Mouse (Mus musculus) fat pad, adult 2 months (tissue): ENCODE data around the gene Szrd1.

ENCODE experiments used
- DNase-seq: peaks from one replicate; pipeline ENCODE4 v3.0.0-alpha.2; 2011; ENCODE audit warnings: low read depth, low spot score; ENCODE audit errors: extremely low read depth

Szrd1 gene

DNA sequence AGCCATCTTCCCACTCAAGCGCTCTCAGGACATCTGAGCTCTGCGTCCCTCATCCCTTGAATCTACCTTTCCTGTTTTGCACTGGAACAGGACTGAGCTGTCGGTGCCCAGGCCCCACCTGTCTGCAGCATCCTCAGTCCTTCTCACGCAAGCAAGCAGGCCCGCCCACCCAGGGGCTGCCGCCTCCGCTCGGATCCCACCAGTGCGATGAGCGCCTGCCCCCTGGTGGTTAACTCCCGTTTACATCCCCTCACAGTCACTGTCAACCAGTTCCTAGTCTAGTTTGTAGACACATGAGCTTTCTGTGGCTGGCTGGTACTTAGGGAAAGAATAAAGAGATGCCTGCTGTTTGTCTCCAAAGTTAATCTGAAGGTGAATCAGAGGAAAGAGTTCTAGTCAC lies 18.9 kb downstream of the Szrd1 start:
- no peak for DNase-seq

DNA sequence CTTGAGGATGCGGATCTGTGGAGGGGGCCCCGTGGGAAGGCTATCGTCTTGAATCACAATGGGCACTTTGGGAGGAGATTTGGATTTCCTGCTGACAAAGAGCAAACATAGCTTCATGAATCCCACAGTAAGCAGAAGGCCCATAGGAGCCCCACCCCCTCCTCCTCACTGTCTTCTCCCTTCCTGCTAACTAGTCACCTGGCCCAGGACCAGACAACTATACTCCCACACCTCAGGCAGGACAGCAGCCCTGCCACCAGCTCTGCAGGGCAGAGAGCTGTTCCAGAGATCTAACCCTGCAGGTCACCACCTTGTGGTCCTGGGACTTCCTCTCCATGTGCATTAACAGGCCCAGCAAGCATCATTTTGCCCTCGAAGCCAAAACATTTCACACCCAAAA lies 20.9 kb downstream of the Szrd1 start:
- DNase-seq: no peak

DNA sequence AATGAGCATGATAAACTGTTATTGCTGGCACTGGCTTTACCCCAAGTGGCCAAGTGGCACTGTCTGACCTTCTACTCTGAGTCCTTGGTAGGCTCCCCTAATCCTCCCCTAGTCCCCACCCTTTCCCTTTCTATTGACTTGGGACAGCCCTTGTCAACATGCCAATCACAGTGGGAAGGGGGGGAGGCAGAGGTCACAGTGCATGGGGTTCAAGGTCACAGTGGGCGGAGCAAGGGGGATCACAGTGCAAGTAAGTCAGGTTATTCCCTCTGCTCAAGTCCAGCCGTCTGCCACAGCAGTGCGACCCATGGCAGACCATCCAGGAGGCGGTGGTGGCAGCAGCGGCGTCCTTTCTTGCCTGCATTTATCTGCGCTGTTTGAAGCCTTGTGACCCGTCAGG lies 24.2 kb downstream of the Szrd1 start:
- DNase-seq: no peak

DNA sequence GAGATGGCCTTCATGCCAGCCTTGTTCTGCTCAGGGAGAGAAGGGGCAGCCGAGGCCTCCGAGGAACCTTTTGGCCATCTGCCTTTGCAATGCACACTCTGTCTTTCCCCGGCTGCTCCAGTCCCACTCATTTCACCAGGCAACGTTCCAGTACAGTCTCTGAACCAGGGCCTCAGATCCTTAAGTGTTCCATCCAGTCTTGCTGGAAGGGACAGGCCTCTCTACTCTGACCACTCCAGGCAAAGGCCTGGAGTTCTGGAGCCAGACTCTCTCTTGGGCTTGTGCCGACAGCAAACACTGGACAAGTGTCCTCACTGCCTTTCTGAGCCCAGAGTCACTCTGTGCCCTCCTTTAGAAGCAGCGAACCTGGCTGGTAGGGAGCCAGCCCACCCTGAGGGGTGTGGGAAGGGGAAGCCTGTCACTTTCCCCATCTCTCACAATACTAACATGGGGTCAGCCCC lies 25.0 kb downstream of the Szrd1 start:
- no peak for DNase-seq

DNA sequence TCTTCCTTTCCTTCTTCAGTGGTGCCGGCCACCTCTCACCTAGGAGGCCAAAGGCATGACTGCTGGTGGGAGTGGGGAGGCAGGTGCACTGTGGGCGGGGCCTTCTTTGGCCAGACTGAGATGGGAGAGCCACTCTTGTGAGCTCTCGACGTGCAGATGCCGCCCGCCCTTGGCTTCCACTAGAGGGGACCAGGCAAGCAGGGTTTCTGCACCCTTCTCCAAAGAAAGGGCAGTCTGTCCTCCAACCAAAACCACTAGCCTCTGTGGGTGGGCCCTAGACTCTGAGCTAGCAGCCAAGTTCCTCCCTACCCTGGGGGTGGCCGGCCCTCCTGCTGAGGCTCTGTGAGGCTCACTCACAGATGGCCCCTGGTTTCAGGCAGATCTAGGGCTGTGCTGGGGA lies 25.7 kb downstream of the Szrd1 start:
- DNase-seq: no peak

DNA sequence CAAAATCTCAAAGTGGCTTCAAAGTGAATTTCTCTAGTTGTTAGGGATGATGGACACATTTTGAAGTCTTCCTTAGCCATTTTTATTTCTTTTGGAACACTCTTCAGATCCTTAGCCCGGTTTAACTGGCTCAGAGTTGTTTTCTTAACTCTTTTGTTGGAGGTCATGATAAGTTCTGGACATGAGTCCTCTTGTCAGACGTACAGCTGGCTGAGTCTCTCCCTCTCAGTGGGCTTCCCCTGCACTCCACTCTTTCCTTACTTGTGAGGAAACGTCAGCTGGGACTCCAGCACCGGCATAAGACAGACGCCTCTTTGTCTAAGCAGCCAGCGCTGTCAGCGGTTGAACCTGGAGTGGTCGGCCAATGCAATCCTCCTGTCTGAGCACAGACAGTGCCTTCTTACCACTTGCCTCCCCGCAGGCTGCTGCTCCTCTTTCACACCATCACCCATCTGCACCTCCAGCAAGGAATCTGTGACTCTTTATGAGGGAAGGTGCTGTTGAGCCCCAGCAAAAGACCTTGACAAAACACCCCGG lies 31.3 kb downstream of the Szrd1 start:
- no peak for DNase-seq

DNA sequence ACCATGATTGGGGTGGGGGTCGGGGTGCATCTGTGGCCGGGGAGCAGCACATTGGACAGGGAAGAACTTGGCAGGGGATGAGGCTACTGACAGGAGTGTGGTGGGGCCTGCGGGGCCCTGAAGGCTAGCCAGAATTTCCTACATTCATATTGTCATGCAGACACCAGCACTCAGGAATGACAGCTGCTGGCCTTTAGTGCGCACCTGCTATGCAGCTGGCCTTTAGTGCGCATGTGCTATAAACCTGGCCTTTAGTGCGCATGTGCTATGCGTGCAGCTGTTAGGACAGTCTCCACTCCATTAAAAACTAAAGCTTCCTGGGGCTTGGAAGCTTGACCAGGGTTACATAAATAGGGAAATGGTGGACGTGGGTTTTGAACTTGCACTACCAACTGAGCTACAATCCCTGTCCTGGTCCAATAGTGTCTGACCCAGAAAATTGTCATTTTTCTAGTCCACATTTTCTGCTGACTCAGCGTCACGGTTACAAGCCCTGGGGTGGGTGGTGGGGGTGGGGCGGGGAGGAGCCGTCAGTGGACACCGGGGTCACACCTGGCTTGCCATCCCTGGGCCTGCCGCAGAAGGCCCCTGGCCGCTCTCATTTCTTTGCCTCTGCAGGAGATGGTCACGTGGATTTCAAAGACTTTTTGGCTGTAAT lies 32.9 kb downstream of the Szrd1 start:
- no peak for DNase-seq

DNA sequence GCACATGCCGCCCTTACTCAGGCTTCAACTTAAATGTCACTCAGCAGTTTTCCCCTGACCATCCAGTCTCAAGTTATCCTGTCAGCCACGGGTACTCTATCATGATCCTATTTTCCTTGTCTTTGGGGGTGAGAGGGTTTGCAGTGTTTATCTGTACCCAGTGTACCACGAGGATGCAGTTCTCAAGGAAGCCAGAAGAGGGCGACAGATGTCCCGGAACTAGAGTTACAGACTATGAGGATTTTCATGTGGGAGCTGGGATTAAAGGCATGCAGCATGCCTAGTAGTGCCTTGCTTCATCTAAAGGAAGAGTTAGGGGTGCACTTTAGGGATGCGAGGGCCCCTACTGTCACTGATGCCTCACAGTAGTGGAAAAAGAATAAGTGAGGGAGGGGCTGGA lies 37.7 kb downstream of the Szrd1 start:
- no peak for DNase-seq

DNA sequence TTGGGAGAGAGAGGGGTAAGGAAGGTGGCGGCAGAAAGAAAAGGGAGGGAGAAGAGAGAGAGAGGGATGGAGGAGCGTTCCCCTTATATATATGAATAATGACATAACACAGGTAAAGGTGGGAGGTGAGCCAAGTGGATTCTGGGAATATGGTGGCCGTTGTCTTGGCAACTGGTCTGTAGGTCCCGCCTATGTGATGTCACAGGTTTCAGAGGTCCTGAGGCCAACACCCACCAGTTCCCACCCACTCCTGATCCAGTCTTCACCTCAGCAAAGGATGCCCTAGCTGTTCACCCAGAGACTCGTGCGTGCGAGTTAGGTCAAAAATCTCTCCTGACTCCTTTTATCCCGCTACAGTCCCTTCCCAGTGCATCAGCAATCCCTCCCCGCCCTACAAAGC lies 38.3 kb downstream of the Szrd1 start:
- no peak for DNase-seq

DNA sequence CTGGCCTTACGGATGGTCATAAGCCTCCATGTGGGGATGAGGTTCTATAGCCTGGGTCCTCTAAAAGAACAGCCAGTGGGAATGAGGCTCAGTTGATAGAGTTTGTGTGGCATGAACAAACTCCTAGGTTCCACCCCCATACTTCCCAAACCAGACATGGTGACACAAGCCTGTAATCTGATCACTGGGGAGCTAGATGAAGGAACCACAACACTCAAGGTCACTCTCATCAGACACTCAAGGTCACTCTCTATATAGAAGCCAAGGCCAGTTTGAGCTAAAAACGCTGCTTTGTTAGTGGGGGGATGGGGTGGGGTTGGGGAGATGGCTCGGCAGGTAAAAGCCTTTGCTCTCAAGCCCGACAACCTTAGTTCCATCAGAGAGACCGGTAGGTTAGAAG lies 39.6 kb downstream of the Szrd1 start:
- DNase-seq: no peak

DNA sequence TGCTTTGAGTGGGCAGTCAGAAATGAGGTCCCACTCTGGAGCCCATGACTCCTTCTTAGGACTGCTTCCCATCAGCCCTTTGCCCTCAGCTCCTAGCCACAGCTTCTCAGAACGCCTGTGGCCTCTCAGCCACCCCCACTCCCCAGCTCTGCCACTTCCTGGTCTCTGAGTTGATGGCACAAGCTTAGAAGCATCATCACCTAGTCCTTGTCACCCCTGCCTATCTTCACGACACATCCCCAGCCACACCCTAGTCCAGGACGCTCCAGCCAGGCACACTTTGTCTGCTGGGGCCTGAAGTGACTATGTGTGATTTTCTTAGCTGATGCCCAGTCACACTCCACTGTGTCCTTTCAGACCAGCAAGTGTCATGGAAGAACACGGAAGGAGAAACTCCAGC lies 40.6 kb downstream of the Szrd1 start:
- DNase-seq: no peak

DNA sequence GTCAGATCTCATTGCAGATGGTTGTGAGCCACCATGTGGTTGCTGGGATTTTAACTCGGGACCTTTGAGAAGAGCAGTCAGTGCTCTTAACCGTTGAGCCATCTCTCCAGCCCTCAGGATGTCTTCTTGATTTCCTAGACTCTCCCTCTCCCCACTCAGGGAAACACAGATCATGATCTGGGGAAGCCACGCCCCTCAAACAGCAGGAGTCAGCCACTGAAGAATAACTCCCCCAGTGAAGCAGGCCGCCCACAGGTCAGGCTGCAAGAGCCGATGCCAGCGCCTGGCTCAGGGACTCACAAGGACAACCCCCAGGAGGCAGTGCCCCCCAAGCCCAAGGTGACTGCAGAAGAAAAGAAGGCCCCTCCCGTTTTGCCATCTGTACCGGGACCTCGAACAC lies 42.9 kb downstream of the Szrd1 start:
- DNase-seq: no peak

DNA sequence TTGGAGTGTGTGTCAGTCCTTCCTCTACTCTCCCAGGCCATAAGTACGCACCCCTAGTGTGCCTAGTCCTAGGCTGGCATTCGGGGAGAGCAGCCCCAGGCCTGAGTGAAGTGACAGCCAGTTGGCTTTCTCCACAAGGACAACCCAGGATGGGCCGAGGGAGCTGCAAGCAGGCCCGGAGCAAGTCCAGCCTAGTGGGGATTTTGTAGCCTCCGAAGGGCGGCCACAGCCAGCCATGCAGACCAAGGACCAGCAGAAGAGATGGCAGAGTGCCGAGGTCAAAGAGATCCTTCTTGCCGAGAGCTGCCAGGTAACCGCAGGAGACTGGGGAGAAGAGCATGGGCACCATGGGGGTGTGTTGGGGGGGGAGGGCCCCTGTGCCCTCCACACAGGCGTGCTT lies 44.6 kb downstream of the Szrd1 start:
- DNase-seq: no peak

DNA sequence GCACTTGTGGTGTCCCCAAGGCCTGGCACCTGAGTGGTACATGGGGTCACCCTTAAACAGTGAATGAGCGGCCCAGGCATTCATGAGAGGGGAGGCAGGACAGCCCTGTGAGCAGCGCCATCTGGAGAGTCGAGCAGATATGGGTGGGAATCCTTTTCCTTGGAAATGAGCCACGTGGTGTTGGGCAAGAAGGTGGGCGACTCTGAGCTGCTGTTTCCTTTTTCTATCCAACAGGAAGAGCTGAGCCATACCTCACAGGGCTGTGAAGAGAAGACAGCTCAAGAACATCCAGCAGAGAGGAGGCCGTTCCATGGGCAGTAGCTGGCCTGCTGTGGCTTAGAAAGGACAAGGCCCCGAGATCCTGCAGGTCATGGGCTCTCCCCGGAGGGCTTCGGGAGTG lies 50.9 kb downstream of the Szrd1 start:
- no peak for DNase-seq

DNA sequence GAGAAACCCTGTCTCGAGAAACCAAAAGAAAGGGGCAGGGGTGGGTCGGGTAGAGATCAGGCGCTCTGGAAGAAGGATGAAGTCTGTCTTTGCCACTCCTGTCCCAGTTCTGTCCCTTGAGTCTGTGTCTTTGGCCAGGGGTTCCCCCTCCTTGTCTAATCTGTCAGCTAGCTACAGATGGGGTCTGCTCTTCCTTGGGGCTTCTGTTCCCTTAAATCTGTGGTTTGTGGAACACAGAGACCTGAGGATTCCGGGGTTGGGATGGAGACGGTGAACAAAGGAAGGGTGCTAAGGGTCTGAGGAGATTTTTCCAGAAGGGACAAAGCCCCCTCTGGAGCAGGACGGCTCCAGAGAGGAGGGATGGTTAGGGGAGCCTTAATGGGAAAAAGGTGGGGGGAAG lies 51.5 kb downstream of the Szrd1 start, which contains the start of gene Spata21:
Spata21 (plus strand) TSS at position 301 of the 400 bp plus-strand sequence.
- no peak for DNase-seq

DNA sequence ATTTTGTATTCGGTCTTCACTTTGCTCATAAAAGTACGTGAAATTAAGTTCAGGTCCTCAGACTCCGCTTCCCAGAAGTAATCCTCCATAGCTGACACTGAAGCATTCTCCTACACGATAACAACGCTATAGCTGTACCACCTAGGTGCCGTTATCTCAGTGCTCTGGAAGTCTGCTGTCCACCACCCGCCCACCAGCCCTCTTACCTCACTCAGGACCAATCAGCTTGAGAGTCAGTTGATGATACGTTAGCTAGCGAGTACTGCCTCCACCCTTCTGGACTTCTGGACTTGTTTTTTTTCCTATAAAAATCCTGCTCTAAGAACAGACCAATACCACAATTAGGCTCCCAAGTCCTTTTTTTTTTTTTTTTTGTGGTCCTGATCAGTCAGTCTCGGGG lies 52.7 kb downstream of the Szrd1 start:
- DNase-seq: no peak

DNA sequence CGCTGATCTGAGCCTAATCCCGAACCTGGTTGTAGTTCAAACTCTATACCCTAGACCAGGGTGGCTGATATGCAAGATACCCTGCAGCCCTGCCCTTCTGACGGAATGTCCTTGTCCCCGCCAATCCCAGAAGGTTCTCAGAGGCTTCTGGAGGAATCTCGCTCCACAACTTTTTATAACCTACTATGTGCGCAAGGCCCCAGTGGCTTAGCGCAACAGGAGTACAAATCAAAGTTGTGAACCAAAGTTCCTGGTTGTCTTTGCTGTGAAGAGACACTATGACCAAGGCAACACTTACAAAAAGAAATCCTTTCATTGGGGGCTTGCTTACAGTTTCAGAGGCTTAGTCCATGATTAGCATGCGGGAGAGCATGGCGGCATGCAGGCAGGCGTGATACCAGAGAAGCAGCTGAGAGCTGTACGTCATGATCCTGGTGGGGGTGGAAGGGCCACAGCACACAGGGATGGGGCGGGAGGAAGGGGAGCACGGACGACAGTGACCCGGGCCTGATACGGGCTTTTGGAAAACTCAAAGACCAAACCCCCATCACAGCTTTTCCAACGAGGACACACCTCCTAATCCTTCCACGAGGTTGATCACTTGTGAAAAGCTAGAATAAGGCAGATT lies 61.0 kb downstream of the Szrd1 start:
- DNase-seq: no peak

DNA sequence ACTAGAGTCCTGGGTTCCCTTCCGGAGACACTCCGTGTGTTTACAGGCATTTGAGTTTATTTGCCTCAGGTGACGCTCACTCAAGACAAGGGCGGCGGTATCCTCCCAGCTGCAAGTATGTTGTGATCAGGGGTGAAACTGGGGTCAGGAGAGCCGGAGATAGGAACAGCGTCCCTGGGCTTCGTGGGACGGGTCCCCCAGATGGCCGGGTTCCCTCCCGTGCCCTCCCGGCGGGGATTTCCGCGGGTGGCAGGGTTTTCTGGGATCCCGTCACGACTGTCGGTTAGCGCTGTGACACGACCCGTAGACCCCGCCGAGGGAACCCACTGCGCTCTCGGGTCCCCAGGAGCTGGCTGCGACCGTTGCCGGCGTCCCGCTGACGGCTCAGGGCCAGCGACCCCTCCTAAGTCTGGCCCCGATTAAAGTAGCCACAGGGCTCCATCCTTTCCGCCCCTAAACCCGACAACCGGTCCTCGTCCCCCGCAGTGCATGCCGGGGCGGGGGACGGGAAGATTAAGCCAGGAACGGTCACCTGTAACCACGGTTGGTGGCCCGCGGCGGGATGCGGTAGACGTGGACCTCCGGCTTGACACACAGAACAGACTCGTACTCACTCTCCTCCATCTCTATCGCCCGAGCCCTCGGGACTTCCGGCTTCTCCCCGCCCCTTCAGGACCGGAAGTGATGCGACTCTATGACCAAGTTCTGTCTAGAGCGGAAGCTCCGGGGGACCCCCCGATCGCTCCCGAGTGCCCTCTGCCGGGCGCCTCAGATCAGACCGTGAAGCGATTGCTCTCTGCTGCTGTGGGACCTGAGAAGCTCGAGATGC lies 61.7 kb downstream of the Szrd1 start, which contains the start of gene Necap2:
Necap2 (minus strand) TSS at position 677 of the 829 bp plus-strand sequence.
- DNase-seq: no peak

DNA sequence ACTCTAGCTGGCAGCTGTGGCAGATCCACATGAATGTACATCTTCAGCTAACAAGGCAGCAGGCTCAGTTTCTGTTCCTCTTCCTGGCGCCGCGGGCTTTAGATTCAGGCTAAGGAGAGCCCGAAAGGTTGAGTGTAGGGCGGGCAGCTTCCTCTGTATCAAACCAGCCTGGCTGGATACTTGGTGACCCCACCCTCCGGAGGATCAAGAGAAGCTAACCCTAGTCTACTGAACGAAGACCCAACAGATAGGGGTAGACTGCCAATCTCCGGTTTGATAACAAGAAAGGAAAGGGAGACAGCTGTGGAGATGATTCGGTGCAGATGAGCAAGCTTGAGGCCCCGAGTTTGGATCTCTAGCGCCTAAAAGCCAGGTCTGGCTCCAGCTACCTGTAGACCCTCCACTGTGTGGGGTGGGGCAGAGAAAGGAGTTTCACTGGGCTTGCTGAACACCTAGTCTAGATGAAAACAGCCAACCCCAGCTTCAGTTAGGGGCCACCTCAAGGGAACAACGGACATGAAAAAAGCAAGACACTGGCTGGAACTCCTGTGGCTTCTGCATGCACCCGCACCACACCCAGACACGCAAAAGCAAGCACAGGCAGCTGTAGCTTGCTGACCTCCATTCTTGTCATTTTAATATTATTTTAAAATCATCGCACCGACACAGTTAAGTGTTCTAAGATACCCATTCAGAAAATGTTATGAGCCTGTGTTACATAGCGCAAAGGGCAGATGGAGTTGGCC lies 62.6 kb downstream of the Szrd1 start:
- no peak for DNase-seq

DNA sequence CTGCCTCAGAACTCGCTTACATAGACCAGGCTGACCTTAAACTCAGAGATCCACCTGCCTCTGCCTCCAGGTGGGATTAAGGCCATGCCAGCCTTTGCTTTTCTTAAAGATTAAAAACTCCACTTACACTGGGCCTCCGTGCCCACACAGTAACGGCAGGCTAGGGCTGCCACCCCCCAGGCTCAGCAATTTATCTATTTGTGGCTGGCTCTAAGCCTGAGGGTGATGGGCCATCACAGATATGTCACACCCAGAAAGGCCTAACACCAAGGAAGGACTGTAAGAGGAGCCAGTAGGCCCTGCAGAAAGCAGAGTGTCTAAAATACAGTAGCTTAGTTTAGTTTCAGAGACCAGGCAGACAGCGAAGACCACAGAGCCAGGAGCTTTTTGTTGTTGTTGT lies 65.5 kb downstream of the Szrd1 start:
- DNase-seq: no peak

DNA sequence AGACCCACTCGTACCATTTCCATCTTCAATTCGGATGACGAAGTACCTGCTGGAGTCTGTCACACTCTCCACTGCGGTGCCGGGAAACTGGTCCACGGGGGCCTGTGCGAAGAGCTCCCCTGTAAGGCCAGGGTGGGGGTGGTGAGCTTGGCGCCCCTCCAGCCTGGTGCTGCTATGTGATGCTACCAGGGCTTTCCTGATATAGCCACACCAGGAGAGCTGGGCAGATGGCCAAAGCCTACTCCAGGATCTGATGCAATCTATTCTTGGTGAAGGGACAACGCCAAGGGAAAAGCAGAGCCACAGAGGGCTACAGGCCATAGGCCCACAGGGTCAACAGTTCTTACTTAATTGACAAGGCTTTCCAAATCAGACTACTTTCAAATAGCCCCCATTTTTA lies 65.9 kb downstream of the Szrd1 start:
- no peak for DNase-seq
